Mouse (Mus musculus) left cerebral cortex, adult 9 months (tissue): ENCODE data around the gene Ubxn2a.

Source experiments
- DNase-seq, 2 experiments: peaks; one replicate each; pipeline ENCODE4 v3.0.0; 2022; ENCODE audit warnings: low spot score in 2 of 2

Ubxn2a gene

DNA sequence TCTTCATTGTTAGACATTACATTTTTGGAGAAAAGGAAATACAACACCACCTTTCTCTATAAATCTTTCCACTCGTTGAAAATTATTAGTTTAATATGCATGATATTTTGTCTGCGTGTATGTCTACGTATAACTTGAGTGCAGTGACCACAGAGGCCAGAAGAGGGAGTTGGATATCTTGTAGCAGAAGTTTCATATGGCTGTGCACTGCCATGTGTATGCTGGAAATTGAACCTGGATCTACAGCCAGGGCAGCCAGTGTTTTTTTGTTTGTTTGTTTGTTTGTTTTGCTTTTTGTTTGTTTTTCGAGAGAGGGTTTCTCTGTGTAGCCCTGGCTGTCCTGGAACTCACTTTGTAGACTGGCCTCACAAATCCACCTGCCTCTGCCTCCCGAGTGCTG, 28.5 kb downstream of the Ubxn2a start:
- DNase-seq: no peak

- DNase-seq: no peak
Measured at GRCm38 (mm10) chr12:4878296-4878783, 29.2 kb downstream of the Ubxn2a start.

DNA sequence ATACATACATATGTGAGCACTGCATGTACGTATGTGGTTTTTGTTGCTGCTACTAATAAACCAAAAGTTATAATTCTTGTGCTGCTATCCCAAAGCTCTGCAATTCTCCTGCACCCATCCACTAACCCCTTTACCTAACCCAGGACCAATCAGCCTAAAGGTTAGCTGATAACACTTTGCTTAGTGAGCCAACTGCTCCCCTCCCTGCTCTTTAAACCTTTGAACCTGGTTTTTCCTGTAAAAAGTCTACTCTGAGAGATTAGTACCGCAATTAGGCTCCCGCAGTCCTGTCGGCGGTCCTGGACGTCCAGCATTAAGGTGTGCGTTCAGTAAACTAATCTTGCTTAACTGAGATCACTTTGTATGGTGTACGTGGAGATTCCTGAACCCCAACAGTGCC, 31.9 kb downstream of the Ubxn2a start:
- DNase-seq: no peak

GRCm38 (mm10) chr12:4874161-4874927, 33.2 kb downstream of the Ubxn2a start, which contains the start of gene Mfsd2b:
Gene Mfsd2b (minus strand): TSS chr12:4874359.
- peak in 1 of 2 experiments; percentile 22 for DNase-seq

DNA sequence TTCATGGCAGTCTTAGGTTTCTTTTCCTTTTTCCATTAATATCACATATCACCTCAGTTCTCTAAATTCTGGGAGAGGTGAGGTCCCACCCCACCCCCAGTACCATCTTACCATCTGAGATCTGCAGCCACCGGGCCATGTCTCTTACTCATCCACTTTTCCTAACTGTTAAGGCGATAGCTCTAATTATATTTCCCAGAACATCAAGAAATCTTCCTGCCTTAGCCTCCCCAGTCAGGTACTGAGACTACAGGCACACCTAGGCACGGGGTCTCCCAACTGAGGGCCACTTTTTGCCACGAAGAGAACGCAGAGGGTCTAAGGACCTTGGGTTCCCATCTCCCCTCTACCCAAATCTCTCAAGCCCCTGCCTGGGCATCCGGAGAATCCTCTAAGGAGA, 34.0 kb downstream of the Ubxn2a start:
- DNase-seq: no peak

DNA sequence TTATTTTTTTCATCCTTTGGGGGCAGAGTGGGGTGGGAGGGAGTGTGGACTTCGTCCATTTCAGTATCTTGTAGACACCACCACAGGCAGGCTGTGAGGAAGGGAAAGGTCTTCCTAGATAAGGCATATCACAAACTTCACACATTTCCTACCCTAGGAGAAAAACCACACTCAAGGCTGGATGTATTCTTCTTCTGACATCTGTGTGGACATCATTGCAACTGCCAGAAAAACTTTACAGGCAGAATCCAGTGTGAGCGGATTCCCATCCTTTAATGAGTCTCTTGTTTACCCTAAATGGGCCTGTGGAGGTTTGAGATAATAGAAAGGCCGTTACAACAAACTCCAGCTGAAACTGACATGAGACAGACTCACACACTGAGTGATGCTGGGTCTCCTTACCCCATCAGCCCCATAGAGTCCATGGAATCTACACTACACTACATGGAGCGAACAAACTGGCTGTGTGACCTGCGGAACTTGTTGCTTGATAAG, 34.5 kb downstream of the Ubxn2a start:
- no peak for DNase-seq

DNA sequence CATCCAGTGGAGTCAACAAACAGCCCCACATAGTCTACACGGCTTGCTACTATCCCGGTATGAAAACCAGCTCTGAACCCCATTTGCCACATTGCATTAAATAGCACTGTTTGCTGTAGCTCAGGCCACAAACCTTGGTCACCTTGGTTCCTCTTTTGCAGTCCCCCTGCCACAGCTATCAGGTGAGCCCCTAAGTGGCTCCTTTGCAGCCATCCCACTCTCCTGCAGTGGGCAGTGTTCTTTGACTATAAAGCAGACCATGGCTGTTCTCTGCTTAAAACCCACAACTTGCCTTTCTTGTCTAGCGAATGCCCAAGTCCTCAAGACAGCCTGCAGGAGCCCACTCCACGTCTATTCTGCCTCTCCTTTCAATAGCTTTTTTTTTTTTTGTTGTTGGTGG, 35.2 kb downstream of the Ubxn2a start:
- DNase-seq: no peak

DNA sequence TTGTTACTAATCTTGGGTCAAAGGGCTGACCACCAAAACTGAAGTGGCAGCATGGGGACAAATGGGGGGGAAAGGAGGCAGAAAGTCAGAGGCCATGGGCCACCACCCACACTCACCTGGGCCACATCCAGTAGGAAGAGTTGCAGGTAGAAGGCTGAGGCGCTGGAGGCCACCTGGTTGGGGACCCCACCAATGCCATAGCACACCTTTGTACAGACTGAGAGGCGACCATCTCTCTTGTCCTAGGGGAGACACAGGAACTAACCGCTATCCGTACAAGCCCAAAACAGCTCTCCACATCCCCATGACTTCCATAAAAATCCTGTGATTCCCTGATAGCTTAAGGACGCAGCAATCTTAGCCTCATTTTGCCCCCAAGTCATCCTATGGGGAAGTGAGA, 36.2 kb downstream of the Ubxn2a start:
- DNase-seq: no peak

DNA sequence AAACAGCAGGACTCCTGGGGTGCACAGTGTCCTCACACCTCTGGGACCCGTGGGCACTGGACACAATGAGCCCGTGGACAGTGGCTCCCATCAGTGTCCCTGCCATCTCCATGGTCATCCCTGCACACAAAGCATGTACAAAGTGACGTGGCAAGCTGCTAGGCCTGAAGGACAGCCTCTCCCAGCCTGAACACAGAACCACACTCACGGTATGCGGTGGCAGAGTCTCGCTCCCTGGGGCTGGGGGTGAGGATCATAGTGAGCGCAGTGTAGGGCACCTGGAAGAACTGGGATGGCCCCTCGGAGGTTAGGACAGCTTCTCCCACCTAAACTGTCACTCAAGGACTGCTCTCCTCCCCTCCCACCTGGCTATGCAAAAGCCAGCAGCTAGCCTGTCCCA, 38.6 kb downstream of the Ubxn2a start:
- no peak for DNase-seq

DNA sequence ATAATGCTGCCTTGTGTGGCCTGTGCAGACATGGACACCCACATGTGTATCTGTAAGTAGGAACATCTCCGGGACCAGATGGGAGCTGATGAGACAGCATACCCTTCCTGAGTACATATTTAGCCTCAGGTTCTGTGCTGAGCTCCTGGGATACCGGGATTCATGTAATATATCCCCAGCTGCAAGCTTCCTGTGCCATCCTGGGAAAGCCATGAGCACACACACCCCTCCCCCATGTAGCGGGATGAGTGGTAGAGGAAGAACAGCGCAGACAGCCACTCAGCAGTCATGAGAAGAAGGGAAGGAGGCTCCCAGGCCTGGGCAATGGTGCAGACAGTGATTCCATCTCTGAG, 43.2 kb downstream of the Ubxn2a start:
- DNase-seq: peak in 1 of 2 experiments; percentile 65

DNA sequence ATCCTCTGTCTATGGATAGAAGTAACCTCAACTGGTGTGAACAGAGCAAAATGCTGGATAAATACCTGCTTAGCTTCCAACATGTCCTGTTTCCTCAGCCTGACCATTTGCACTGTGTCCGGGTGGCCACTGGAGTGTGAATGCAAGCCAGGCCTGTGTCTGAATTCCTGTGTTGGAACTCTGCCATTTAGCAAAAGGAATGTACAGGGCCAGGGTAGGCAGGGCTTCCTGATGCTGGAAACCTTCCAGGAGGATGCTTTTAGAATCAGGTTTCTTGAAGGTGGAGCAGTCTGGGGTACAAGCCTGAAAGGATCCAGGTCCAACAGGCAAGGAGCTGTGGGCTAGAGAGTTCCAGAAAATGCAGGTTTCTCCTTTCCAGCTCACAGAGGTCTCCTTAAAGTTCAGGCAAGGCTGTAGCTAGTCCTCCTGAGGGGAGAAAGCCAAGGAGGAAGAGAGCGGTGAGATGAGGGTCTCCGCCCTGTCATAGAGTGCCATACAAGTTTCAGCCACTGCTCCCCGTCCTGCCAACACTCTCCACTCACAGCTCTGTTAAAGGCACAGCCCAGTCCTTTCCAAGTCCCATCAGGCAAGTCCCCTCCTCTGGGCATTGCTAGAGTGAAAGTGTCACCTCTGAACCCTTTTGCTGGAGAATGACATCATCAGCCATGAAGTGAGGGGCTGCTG, 43.7 kb downstream of the Ubxn2a start:
- DNase-seq: no peak

DNA sequence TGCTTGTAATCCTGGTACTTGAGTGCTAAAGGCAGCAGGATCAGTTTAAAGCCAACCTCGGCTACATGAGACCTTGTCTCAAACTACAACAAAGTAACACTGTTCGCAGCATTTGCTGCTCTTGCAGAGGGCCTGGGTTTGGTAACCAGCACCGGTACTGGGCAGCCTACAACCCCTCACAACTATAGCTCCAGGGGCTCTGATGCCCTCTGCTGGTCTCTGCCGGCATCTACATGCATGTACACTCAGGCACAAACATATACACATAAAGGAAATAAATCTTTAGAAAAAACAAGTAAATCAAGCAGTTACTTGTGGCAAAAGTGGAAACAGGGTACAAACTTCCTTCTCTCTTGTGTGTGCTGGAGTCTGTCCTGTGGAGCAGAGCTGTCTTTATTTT, 44.8 kb downstream of the Ubxn2a start:
- no peak for DNase-seq

GRCm38 (mm10) chr12:4859241-4859914, 48.1 kb downstream of the Ubxn2a start:
- DNase-seq: no peak

- no peak for DNase-seq
Measured at GRCm38 (mm10) chr12:4856834-4857233, 50.7 kb downstream of the Ubxn2a start.

DNA sequence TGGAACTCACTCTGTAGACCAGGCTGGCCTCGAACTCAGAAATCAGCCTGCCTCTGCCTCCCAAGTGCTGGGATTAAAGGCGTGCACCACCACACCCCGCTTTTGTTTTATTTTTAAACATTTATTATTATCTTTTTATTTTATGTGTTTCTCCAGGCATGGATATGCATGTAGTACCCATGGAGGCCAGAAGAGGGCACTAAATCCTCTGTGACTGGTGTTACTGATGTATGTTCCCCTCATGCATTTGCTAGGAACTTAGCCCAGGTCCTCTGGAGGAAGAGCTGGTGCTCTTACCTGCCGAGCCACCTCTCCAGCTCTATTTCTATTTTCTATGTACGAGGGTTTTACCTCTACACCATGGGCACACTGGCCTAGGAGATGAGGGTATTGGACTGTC, 51.3 kb downstream of the Ubxn2a start:
- no peak for DNase-seq

DNA sequence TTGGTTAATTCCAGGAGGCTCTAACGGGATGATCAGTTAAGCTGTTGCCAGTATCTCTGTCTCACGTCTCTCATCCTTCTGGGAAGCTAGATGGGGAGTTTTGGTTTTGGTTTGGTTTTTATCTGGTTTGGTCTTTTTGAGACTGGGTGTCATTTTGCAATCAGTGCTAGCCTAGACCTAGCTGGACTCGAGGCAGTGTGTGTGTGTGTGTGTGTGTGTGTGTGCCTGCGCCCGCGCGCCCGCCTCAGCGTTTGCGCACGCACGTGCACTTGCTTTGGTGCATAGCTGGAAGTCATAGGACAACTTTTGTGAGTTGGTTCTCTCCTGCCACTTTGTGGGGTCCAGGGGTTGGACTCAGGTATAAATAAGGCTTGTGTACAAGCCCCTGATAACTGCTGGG, 63.8 kb downstream of the Ubxn2a start:
- no peak for DNase-seq

DNA sequence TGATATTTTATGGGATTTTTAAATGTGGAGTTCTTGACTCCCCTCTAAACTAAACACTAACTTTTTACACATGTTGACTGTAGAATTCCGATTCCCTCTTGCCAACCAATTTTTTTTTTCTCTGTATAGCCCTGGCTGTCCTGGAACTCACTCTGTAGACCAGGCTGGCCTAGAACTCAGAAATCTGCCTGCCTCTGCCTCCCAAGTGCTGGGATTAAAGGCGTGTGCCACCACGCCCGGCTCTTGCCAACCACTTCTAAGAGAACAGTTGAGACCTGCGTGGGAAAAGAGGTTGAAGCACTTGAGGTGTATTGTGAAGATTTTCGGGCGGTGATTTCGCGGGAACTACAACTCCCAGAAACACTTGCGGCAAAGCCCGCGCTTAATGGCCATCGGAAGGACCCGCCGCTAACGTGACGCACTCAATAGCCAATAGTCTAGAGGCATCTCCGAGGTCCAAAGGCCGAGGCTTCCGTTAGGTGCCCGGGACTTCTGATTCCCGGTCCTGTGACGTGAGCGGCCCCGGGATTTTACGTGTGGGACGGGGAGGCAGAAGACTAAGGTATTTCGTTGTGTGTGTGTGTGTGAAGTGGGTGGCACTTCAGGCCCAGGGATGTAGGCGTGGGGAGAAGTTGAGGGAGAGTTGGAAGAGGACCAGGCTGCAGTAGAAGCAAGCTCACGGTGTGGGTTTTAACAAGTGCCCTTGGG, 64.5 kb downstream of the Ubxn2a start, which contains the start of gene Wdcp:
Wdcp (plus strand) TSS at position 414 of the 708 bp plus-strand sequence.
- DNase-seq: peak; percentile 85 to 94

DNA sequence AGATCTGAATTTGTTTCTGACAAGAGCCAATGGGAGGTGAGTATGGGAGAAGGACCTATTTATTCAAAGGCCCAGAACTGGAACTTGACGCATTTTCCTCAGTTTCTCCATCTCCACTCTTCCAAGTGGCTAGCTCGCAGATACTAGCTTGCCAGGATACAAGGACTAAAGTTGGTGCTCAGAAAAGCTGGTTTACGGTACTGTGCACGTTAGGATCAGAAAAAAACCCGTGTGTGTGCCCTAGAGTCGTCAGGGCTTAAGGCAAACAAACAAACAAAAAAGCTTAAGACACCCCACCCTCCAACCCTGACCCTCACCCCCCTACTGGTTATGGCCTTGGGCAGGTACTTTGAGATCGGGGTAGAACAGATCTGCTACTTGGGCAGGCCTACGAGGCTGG, 65.0 kb downstream of the Ubxn2a start:
- no peak for DNase-seq

GRCm38 (mm10) chr12:4841392-4841887, 66.1 kb downstream of the Ubxn2a start, which contains the start of gene Fkbp1b:
Gene Fkbp1b (minus strand): TSS chr12:4841591.
- no peak for DNase-seq

DNA sequence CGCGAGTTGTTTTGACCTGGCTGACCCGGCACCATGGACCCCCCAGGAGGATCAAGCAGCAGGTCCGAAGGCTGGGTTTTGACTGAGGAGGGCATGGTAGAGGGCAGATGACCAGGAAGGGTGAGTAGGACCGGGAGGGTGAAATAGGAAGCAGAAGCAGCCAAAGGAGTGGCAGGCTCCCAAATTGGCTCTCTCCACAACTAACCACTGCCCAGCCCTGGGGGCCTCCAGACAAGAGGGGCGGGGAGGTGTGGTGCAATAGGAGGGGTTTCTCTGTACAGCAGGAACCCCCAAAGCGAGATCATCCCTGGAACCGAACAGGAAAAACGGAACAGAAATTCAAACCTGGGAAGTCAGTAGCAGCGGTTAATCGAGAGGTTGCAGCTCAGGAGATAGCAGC, 66.8 kb downstream of the Ubxn2a start:
- DNase-seq: no peak

DNA sequence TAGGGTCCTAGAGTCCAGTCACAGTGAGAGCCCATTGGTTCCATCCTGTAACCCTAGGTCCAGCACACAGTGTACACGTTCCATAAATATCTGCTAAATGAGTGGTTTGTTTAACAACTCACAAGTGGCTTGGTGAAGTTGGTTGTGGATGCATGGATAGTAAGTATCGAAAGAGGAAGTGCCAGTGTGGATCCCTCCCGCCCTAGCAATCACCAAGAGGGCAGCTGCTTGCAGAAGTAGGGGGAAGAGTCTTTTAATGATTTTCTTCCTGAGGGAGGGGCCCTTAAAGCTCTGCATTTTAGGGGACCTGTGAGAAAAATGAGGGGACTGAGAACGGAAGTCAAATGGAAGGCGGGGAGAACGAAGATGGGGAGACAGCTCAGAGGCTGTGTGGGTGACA, 67.5 kb downstream of the Ubxn2a start:
- no peak for DNase-seq

GRCm38 (mm10) chr12:4836959-4837358, 70.5 kb downstream of the Ubxn2a start:
- no peak for DNase-seq
